Mouse (Mus musculus): ENCODE data around the gene Maml3.

Gene Maml3

DNA sequence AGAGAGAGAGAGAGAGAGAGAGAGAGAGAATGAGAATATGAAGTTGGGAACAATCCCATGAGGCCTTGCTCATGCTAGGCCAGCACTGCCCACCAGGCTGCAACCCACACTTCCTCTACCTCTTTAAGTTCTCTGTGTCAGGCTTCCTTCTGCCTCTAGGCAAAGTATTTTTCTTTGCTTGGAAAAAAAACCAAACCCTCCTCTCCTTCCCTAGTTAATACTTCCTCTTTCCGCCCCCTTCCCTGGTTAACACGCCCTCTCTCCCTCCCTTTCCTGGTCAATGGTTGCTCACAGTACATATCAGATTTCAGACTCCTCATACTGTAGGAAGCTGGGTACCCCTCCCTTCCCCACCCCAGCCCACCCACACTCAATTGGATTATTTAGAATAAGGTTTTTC, 245.7 kb downstream of the Maml3 start:
- no peak for DNase-seq

DNA sequence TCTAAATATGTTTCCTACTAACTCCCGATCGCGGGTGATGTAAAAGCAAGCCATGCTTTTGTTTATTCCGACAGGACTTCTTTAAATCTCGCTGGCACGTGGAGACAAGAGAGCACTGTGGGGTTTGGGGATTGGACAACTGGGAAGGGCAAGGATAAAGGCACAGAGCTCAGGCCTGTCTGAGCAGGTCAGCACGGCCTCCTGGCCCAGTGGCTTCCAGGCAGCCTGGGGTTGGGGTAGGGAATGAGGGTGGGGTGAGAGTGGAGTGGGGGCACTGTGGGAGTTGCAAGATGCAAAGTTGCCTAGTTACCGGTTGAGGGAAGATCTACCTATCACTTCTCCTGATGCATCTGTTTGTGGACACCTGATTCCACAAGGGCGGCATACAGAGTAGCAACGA, 250.7 kb downstream of the Maml3 start:
- DNase-seq = no peak

GRCm38 (mm10) chr3:51853610-51854009, 251.3 kb downstream of the Maml3 start:
- no peak for DNase-seq

GRCm38 (mm10) chr3:51852692-51853091, 252.2 kb downstream of the Maml3 start:
- no peak for DNase-seq

DNA sequence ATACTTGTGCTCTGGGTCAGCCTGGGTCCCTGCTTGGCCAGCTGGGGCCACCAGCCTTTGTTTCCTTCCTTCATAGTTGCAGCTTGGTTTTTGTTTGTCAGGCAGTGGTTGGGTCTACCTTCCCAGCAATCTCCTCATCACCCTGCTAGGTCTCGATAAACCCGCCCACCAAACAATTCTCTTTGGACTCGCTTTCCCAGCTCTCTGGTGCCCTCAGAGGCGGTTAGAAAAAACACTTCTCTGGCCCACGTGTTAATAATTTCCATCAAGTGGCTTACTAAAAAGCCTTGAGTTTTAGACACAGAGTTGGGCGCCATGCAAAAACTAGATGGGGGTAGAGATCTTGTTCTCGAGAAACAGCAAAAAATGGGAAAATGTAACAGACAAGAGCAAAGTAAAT, 253.3 kb downstream of the Maml3 start:
- no peak for DNase-seq

- no peak for DNase-seq
Observed at GRCm38 (mm10) chr3:51849462-51849861, 255.4 kb downstream of the Maml3 start.

DNA sequence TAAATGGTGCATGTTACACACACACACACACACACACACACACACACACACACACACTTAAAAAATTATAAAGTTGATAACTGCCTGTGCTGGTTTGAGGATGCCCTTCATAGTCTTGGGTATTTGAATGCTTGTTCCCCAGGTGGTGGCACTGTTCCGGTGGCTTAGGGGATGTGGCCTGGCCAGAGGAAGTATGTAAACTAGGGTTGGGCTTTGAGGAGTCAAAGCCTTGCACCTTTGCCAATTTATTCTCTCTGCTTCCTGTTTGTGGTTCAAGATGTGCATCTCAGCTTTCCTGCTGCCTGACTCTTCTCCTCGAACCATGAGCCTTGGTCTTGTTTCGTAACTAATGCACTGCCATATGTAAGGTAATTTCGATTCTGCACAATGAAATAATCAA, 257.6 kb downstream of the Maml3 start:
- DNase-seq = peak; percentile 39

DNA sequence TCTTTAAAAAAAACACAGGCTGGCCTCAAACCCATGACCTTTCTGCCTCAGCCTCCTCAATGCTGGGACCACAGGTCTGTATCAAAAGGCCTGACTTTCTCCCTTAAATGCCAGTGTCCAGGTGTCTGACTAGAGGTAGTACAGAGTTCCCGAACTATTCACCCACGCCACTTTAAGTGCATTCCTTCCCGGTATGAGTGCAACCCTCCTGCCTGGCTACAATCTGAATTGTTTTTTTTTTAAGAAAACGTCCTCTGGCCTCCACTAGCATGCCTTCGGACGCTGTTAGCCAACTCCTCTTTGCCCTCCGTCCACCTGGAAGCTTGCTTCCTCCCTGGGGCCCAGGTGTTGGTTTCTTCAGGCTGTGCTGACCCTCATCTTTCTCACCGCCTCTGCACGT, 260.6 kb downstream of the Maml3 start:
- DNase-seq = no peak

GRCm38 (mm10) chr3:51842140-51842539, 262.7 kb downstream of the Maml3 start:
- DNase-seq = no peak

DNA sequence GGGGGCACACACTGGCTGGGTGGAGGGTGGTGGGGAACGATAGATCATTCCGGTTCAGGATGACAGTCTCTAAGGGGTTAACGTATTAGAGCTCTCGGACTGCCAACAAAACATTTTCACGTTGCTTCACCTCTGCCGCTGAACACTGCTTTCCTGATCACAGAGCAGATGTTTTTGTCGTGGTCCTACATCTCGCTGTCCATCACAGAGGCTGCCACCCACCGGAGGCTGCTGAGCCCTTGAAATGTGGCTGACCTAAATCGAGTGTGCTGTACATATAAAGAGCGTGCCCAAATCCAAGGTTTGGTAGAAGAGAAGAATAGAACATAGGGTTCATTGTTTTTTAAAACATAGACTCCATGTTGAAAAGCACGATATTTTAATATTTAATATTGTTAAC, 263.3 kb downstream of the Maml3 start:
- no peak for DNase-seq

GRCm38 (mm10) chr3:51841177-51841576, 263.7 kb downstream of the Maml3 start:
- DNase-seq = no peak

DNA sequence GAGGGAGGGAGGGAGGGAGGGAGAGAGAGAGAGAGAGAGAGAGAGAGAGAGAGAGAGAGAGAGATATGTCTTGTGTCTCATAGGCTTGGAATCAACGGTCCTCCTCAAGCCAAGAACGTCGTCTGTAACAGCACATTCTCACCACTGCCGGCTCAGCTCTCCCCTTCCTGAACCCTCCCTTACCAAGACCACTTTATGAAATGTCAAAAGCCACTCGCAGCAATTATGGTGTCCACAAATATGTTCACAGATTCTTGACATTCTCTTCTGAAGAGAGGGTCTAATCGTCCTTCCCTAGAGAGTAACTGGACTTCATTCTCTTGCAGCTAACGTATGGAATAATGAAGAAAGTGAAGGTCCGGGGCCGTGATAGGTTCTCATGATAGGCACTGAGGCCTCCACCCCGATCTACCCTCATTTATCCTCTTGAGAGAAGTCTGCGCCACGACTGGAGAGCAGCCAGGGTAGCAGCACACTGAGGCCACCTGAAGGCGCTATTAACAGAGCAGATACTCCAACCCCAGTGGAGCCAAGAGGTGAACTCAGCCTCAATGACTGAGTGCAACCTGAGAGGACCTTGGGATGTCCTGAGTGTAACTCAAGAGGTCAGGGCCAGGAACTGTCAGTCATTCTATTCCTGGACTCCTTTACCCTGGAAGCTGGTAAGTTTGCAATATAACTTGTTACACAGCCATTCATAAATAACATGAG, 264.6 kb downstream of the Maml3 start:
- DNase-seq = no peak

GRCm38 (mm10) chr3:51839353-51839715, 265.5 kb downstream of the Maml3 start:
- no peak for DNase-seq

- DNase-seq = no peak
Observed at GRCm38 (mm10) chr3:51838696-51839352, 266.1 kb downstream of the Maml3 start.

DNA sequence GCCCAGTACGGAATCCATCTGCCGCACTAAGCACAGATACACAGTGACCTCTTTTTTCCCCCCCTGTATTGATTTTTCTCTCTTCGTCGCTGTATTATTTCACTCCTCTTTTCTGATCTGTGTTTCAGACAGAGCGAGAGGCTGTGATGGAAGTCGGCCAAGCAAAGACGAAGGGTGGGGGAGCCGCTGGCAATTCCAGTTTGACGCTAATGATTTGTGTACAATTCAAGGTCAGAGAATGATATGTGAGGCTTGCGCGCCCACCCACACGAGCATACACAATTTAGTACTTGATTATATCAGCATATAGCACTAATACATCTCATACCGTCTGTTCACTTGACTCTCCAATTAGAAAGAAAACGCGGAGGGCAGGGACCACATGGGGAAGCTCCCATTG, 271.9 kb downstream of the Maml3 start:
- no peak for DNase-seq

GRCm38 (mm10) chr3:51830821-51831429, 274.0 kb downstream of the Maml3 start:
- DNase-seq = no peak

GRCm38 (mm10) chr3:51825530-51825929, 279.3 kb downstream of the Maml3 start:
- no peak for DNase-seq

- no peak for DNase-seq
Observed at GRCm38 (mm10) chr3:51824506-51824905, 280.4 kb downstream of the Maml3 start.

DNA sequence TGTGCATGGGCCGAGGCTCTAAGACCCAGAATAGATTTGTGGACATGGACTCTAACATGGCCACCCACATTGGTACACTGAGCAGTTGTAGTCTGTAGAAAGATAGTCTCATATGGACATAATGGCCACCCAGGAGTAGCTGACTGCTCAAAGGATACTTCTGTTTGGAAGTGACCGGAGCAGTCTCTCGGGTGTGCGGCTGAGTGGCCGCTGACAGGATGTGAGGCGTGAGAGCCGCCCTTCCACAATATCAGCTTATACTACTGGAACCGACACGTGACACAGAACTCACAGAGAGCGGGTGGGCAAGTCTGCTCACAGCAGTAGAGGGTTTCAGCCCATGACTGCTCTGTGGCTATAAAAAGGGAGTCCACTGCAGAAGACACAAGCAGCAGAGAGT, 283.3 kb downstream of the Maml3 start:
- DNase-seq = no peak

DNA sequence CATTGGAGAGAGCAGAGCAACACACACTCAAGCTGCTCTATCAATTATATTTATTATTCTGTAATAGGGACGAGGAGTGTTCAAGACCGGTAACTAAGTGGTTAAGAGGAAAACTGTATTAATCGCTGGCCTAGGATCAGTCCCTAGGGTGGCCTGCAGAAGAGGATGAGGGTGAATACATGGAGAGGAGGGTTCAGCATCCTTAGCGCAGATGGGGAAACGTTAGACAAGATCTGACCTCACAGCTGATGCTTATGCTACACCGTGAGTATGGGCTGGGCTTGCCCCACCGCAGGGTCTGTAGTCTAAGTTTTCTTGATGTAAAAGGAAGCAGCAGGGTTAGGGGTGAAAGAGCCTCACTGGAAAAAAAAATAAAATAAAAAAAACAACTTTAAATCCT, 285.8 kb downstream of the Maml3 start:
- no peak for DNase-seq

DNA sequence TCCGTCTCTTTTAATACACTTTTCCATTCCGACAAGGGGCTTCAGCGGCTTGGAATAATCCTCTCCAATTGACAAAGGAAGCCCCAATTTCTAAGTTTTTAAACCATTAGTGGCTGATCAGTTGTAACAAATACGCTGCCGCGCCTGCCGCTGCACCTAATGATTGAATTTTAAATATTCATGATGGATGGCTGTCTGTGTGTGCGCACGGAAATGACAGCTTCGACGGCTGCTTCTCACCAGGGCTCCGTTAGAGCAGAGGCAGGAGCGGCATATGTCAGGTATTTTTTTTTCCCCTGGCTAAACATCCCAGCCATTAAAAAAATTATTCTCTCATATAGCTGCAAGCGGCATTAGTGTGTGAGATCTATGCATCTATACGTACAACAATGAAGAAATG, 287.0 kb downstream of the Maml3 start:
- DNase-seq = no peak

GRCm38 (mm10) chr3:51817329-51817728, 287.5 kb downstream of the Maml3 start:
- DNase-seq = no peak

GRCm38 (mm10) chr3:51816517-51817285, 288.2 kb downstream of the Maml3 start:
- DNase-seq = no peak

GRCm38 (mm10) chr3:51814073-51814472, 290.8 kb downstream of the Maml3 start:
- no peak for DNase-seq

All from thymus, postnatal 25 days (tissue).